Mouse (Mus musculus) embryonic stem cell, embryonic (primary cell): Measurements from ENCODE around the gene Ppat.

ENCODE experiments used
- CTCF ChIA-PET, 4 experiments: fragments of 300-600 bp in 2 of 4; fragments of 350-600 bp in 2 of 4; sonication (Branson Sonifier 250); formaldehyde crosslinking; loops; one replicate each; lab custom pipeline; 2022; ENCODE audit warnings: inconsistent platforms in 2 of 4; lab: Charles Lee
- POLR2A ChIA-PET, 4 experiments: fragments of 300-600 bp in 2 of 4; fragments of 350-600 bp in 2 of 4; sonication (Branson Sonifier 250); formaldehyde crosslinking; loops; one replicate each; lab custom pipeline; 2022; ENCODE audit warnings: antibody characterized with exemption in 4 of 4, inconsistent platforms in 1 of 4; lab: Charles Lee

The Ppat gene

GRCm38 (mm10) chr5:76868693-76869286 lies 82.6 kb downstream of the Ppat start:
- POLR2A ChIA-PET = interaction anchor here in 3 of 4 experiments (0.5 to 1.4 kb wide), 17 partner anchors 9 to 1293 kb away, joined by 3 to 5 read pairs (median 3); partner anchors contain the start of genes Paics (in 2 of the 3), Ppat (in 2 of the 3), Aasdh (in 1 of the 3) and Spink2 (in 1 of the 3)
- CTCF ChIA-PET = interaction anchor here (0.5 to 1.0 kb wide), 5 partner anchors 15 to 302 kb away, joined by 3 to 5 read pairs (median 3); no protein-coding TSS in a partner anchor

- ChIA-PET POLR2A (interaction anchor here in 1 of 4 experiments (1.2 to 1.7 kb wide), 2 partner anchors 10 kb away, joined by 6 read pairs; no protein-coding TSS in a partner anchor), CTCF (no interaction called here)
These were observed 84.6 kb downstream of the Ppat start for GRCm38 (mm10) chr5:76866819-76867218.
